Mouse (Mus musculus) ES-E14 (cell line): ENCODE data around the gene Ada. TPM values are rescaled to one million over a fixed set of nuclear protein-coding genes. Genes with fewer than 3 reads are reported as not detected.

Source experiments
- DNase-seq: peaks from one replicate; pipeline ENCODE4 v3.0.0-alpha.2; 2013; ENCODE audit warnings: low read depth, low spot score
- H3K27ac ChIP-seq: 2 replicates; pipeline ENCODE4 v1.5.1; 2012; ENCODE audit warnings: low read depth, mild to moderate bottlenecking, low read length, moderate library complexity, mixed read lengths; ENCODE audit not compliant: poor library complexity, insufficient read depth, severe bottlenecking
- H3K36me3 ChIP-seq: 2 replicates; pipeline ENCODE4 v1.6.1; 2012; ENCODE audit warnings: mild to moderate bottlenecking, low read length, moderate library complexity, mixed read lengths; ENCODE audit not compliant: control insufficient read depth, poor library complexity, insufficient read depth, severe bottlenecking
- H3K4me1 ChIP-seq, 2 experiments: fragments of 150-350 bp in 1 of 2; sonication (generic) in 1 of 2; 2 replicates each; pipeline ENCODE4 v1.6.1; 2012; ENCODE audit warnings: low read length in 2 of 2, mild to moderate bottlenecking in 1 of 2, mixed read lengths in 1 of 2; ENCODE audit not compliant: control insufficient read depth in 2 of 2, insufficient read depth in 2 of 2, poor library complexity in 1 of 2
- H3K4me3 ChIP-seq, 2 experiments: fragments of 150-350 bp in 1 of 2; sonication (generic) in 1 of 2; 2 replicates each; pipeline ENCODE4 v1.5.1; 2012; ENCODE audit warnings: low read length in 2 of 2, low read depth in 1 of 2, mild to moderate bottlenecking in 1 of 2, mixed read lengths in 1 of 2; ENCODE audit not compliant: insufficient read depth in 1 of 2, poor library complexity in 1 of 2, severe bottlenecking in 1 of 2
- H3K9ac ChIP-seq: 2 replicates; pipeline ENCODE4 v1.6.1; 2012; ENCODE audit warnings: low read depth, mild to moderate bottlenecking, low read length, mixed read lengths; ENCODE audit not compliant: poor library complexity, insufficient read depth, severe bottlenecking
- H3K9me3 ChIP-seq: fragments of 150-350 bp; sonication (generic); 2 replicates; pipeline ENCODE4 v1.6.1; 2012; ENCODE audit warnings: low read depth, mild to moderate bottlenecking, low read length; ENCODE audit not compliant: control insufficient read depth, insufficient read depth
- CHD2 ChIP-seq: IDR thresholded peaks from 2 replicates; pipeline ENCODE4 v1.6.1; 2014; ENCODE audit warnings: mild to moderate bottlenecking, low read depth, low read length, inconsistent platforms
- HCFC1 ChIP-seq: IDR thresholded peaks from 2 replicates; pipeline ENCODE4 v1.6.1; 2012; ENCODE audit warnings: low read length, inconsistent platforms, borderline replicate concordance; ENCODE audit not compliant: insufficient read depth
- MAFK ChIP-seq: IDR thresholded peaks from 2 replicates; pipeline ENCODE4 v1.6.1; 2014; ENCODE audit warnings: mild to moderate bottlenecking, low read depth, low read length, inconsistent platforms; ENCODE audit not compliant: insufficient read depth
- ZC3H11A ChIP-seq: IDR thresholded peaks from 2 replicates; pipeline ENCODE4 v1.6.1; 2012; ENCODE audit warnings: low read depth, mild to moderate bottlenecking, inconsistent platforms, low read length, borderline replicate concordance
- ZNF384 ChIP-seq: IDR thresholded peaks from 2 replicates; pipeline ENCODE4 v1.6.1; 2012; ENCODE audit warnings: low read depth, low read length, inconsistent platforms
- in situ Hi-C, 2 experiments: fragments of 600-800 bp; cut with MboI; formaldehyde crosslinking; loops; one replicate each; pipeline ENCODE4 v1.15.1; 2025; ENCODE audit warnings: low sequenced_read_pairs in 2 of 2, inconsistent platforms in 1 of 2; ENCODE audit not compliant: unreplicated experiment in 2 of 2
- total RNA-seq: library from RNA; depleted of rRNA; stranded (reverse); fragments of 300-350 nt; gene quantifications from 2 replicates; pipeline ENCODE4 v1.2.3, GENCODE M21; 2012

Gene Ada
- total RNA-seq, 1 experiment: 13.7 TPM

DNA sequence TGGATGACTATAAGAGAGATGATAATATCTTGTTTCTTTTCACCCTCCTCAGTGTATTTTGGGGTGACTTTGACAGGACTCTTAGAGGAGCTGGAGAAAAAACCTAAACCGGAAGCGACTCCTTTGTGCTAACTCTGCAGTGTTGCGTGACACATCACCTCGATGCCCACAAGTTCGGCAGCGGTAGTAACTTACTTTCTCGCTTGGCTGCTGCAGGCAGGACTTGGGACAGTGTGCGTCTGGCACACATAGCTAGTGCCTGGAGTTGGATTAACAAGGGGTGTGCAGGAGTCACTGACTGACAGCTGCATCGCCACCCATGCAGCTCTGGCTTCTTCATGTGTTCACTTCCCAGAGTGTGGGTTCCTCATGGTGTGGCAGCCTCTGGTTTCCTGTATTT lies 40.0 kb downstream of the Ada start:
- Histone ChIP-seq H3K9ac (no peak overlapping the region), H3K36me3 (no peaks in the 10 kb centered on the region), H3K4me3 (no peak overlapping the region), H3K27ac (no peak overlapping the region), H3K4me1 (no peaks in the 10 kb centered on the region), H3K9me3 (no peaks in the 10 kb centered on the region)
- no peak for DNase-seq
- TF ChIP-seq MAFK (no peak), ZNF384 (no peak), HCFC1 (no peak), ZC3H11A (no peak), CHD2 (no peak)
- in situ Hi-C loops: loop anchor here in 1 of 2 experiments (10.0 kb wide), 1 partner anchor 175 kb away; no protein-coding TSS in a partner anchor

DNA sequence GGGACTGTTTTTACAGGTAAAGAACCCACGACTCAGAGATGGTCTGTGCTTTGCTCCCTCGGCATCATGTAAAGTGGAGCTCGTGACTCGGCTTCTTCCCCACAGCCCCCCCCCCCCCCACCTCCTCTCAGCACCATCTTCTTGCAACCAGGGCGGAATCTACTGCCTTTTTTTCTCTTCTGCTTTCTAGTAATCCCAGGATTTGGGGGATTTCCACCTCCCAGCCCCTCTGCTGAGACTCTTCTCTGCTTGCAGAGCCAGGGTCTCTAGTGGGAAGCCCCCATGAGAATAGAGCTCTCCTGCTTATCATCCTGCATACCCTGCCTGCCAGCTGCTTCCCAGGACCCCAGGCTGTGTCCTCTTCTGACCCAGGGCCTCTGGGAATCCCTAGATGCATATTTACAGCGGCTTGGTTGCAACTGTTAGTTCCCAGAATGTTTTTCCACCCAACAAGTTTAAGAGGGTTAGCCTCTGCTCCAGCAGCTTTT lies 41.2 kb downstream of the Ada start:
- no peak for DNase-seq
- Histone ChIP-seq H3K36me3 (no peaks in the 10 kb centered on the region), H3K9me3 (no peaks in the 10 kb centered on the region), H3K9ac (no peak overlapping the region), H3K4me3 (no peak overlapping the region), H3K4me1 (no peaks in the 10 kb centered on the region), H3K27ac (no peak overlapping the region)
- TF ChIP-seq ZC3H11A: no peak
- TF ChIP-seq CHD2: no peak
- TF ChIP-seq HCFC1: no peak
- TF ChIP-seq ZNF384: no peak
- TF ChIP-seq MAFK: no peak
- in situ Hi-C loops: no loop called here

DNA sequence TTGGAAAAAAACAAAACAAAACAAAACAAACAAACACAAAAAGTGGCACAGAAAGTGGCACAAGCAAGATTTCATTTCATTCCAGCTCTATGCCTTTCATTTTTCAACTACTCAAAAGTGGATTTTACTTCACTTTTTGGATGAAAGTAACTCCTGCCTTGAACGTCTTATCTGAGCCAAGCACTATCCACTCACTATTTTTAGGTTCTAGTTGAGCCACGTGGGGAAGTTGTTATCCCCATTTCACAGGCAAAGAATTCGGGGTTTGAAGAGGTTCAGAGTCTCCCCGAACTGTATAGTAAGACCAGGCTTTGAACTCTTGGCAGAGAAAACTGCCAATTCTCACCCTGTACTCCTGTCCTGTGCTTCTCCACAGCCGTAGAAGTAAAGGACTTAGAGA lies 41.7 kb downstream of the Ada start:
- Histone ChIP-seq H3K9me3 (no peaks in the 10 kb centered on the region), H3K4me3 (no peak overlapping the region), H3K4me1 (no peaks in the 10 kb centered on the region), H3K9ac (no peak overlapping the region), H3K27ac (no peak overlapping the region), H3K36me3 (no peaks in the 10 kb centered on the region)
- in situ Hi-C loops: no loop called here
- no peak for TF ChIP-seq MAFK
- TF ChIP-seq ZNF384: no peak
- no peak for TF ChIP-seq CHD2
- TF ChIP-seq ZC3H11A: no peak
- no peak for TF ChIP-seq HCFC1
- no peak for DNase-seq

DNA sequence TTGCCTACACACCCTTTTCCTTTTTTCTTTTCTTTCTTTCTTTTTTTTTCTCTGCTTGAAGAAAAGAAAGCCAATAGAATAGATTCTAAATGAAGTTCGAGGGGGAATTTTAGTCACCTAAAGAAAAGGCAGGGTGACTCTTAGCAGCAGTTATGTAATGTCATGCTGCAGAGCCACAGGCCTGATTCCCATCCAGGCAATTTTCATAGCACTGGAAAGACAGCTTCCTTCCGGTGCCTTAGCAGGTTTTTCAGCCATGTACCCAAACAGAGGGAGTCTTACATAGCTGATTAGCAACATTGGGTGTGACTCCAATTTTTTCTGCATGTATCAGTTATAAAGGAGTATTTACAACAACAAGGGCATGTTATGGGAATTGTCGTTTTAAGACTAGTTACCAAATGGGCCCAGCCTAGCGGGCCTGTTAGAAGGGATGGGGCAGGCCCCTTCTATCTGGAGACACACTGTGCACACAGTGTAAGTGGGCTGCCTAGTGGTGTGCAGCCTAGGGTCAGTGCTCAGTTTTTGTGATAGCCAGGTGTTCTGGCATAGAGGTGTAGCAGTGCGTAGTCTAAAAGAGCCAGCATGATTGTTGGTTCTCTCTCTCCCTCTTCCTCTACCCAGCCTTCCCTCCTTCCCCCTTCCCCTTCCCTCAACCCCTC lies 46.3 kb downstream of the Ada start:
- H3K4me1 ChIP-seq: no peaks in the 10 kb centered on the region
- no peak for DNase-seq
- no peaks in the 10 kb centered on the region for H3K9me3 ChIP-seq
- in situ Hi-C loops: no loop called here
- no peak overlapping the region for H3K9ac ChIP-seq
- H3K36me3 ChIP-seq: no peaks in the 10 kb centered on the region
- TF ChIP-seq CHD2: no peak
- no peak for TF ChIP-seq ZC3H11A
- no peak for TF ChIP-seq MAFK
- no peak for TF ChIP-seq ZNF384
- TF ChIP-seq HCFC1: no peak
- H3K4me3 ChIP-seq: no peak overlapping the region
- no peak overlapping the region for H3K27ac ChIP-seq

DNA sequence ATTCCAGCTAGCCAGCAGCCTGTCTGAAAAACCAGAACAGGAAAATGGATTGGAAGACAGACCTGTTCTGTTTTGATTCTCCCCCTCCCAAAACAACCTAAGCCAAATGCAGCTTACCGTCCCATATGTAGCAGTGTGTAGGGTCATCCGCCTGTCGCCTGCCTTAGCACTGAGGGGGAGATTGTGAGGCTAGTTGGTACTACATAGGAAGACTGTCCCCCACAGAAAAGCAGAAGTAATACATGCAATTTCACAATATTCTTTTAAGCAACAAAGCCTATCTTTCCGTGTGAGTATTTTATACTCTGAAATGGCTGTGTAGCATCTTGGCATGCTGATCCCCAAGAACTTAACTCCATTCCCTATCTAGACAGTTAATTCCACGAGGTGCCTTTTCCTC lies 47.1 kb downstream of the Ada start:
- no peaks in the 10 kb centered on the region for H3K9me3 ChIP-seq
- H3K9ac ChIP-seq: no peak overlapping the region
- H3K36me3 ChIP-seq: no peaks in the 10 kb centered on the region
- TF ChIP-seq ZNF384 (no peak), ZC3H11A (no peak), CHD2 (no peak), MAFK (no peak), HCFC1 (no peak)
- in situ Hi-C loops: no loop called here
- no peak overlapping the region for H3K27ac ChIP-seq
- no peak for DNase-seq
- no peak overlapping the region for H3K4me3 ChIP-seq
- no peaks in the 10 kb centered on the region for H3K4me1 ChIP-seq
